Comparison of ENCODE assay signal across 8 mouse cellular contexts in the genomic region with DNA sequence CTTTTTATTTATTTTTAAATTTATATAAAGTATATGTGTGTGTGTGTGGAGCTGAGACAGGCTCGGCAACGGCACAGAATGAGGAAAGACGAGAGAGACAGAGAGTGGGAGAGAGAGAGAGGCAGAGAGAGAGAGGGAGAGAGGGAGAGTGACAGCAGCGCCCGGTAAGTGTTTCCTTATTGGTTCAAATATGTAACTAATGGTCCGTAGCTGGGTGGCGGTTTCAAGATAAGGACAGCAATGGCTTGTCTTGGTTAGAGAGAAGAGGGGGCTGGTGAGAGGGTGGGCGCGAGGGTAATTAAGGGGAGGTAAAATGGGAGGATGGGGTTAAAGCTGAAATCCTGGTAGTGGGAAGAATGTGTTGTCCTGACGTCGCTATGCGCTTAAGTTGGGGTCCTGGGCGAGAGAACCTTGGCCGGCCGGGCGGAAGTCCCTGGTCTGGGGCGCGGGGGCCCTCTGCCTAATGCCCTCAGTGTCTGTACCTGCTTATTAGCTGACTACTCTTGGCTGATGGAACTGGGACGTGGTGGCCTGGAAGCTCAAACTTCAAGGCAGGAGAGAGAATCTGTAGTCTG. TPM values are rescaled to one million over a fixed set of nuclear protein-coding genes. Genes with fewer than 3 reads are reported as not detected.
A peak's percentile ranks its signal among the peaks of the same experiment; 100 is the strongest.
DNase-seq lines count a peak whose midpoint lies in the region; ATAC-seq and TF ChIP-seq lines count a peak whose summit lies in the region.

No protein-coding gene starts in this region.

- no peak overlapping the region for H3K4me2 ChIP-seq in embryonic facial prominence, embryonic 11.5 days (ENCODE audit: low read depth, low read length)
- peak overlapping the region; percentile 72 for H3K4me2 ChIP-seq in intestine, embryonic 16.5 days (ENCODE audit: low read depth, low read length)
- peak overlapping the region; percentile 91 for H3K4me2 ChIP-seq in neural tube, embryonic 13.5 days

- peaks cover 95% of the 10 kb centered on the region for H3K27me3 ChIP-seq in embryonic facial prominence, embryonic 11.5 days (ENCODE audit: control insufficient read depth, insufficient read depth, low read length)
- H3K27me3 ChIP-seq in intestine, embryonic 16.5 days (replicated peaks; ENCODE audit: control insufficient read depth, insufficient read depth, low read length), result peaks cover 83% of the 10 kb centered on the region
- no peaks in the 10 kb centered on the region for H3K27me3 ChIP-seq in neural tube, embryonic 13.5 days

- no peak for DNase-seq in layer of hippocampus, adult 2 months (ENCODE audit: low spot score in 2 of 2)
- DNase-seq in layer of hippocampus, postnatal 14 days (ENCODE audit: low spot score in 2 of 2), result no peak
- DNase-seq in embryonic facial prominence, embryonic 11.5 days (ENCODE audit: low spot score), result no peak
- DNase-seq in gastrocnemius, postnatal 4 days (ENCODE audit: low spot score in 2 of 2), result no peak
- no peak for DNase-seq in frontal cortex, postnatal 14 days (ENCODE audit: low spot score in 2 of 2)
- DNase-seq in cerebellum, postnatal 4 days (ENCODE audit: low spot score in 2 of 2), result no peak

- TF ChIP-seq CTCF in layer of hippocampus, adult 2 months (conservative IDR thresholded peaks at IDR 0.05), result no peak

- H3K36me3 ChIP-seq in embryonic facial prominence, embryonic 11.5 days (replicated peaks; ENCODE audit: control insufficient read depth, insufficient read depth, low read depth, low read length), result no peaks in the 10 kb centered on the region
- H3K36me3 ChIP-seq in intestine, embryonic 16.5 days (ENCODE audit: control insufficient read depth, insufficient read depth, low read length), result no peaks in the 10 kb centered on the region
- H3K36me3 ChIP-seq in neural tube, embryonic 13.5 days, result no peaks in the 10 kb centered on the region

- peaks cover 8% of the 10 kb centered on the region for H3K4me1 ChIP-seq in embryonic facial prominence, embryonic 11.5 days (ENCODE audit: control insufficient read depth, insufficient read depth, low read length)
- H3K4me1 ChIP-seq in intestine, embryonic 16.5 days (ENCODE audit: control insufficient read depth, insufficient read depth, low read length), result peaks cover 8% of the 10 kb centered on the region; the same call in 1 of the 2 replicates
- peaks cover 83% of the 10 kb centered on the region for H3K4me1 ChIP-seq in neural tube, embryonic 13.5 days (replicated peaks)

- H3K4me3 ChIP-seq in layer of hippocampus, adult 2 months, result peak overlapping the region; percentile 51
- peak overlapping the region; percentile 23; the same call in 1 of the 2 replicates for H3K4me3 ChIP-seq in embryonic facial prominence, embryonic 11.5 days (ENCODE audit: low read depth, low read length)
- peak overlapping the region; percentile 49 for H3K4me3 ChIP-seq in intestine, embryonic 16.5 days (ENCODE audit: low read length)
- peak overlapping the region; percentile 78 for H3K4me3 ChIP-seq in neural tube, embryonic 13.5 days

- ATAC-seq in embryonic facial prominence, embryonic 11.5 days (replicated peaks; ENCODE audit: insufficient number of reproducible peaks, low FRiP score, low TSS enrichment, low read depth), result no peak
- peak; percentile 36 for ATAC-seq in intestine, embryonic 16.5 days
- peak; percentile 49 for ATAC-seq in neural tube, embryonic 13.5 days (ENCODE audit: low read depth)

- WGBS in embryonic facial prominence, embryonic 11.5 days, result under 1% methylated on average over 19 of the region's 19 CpGs
- 1% methylated on average over 19 of the region's 19 CpGs for WGBS in intestine, embryonic 16.5 days
- under 1% methylated on average over 19 of the region's 19 CpGs for WGBS in neural tube, embryonic 13.5 days

- H3K9me3 ChIP-seq in embryonic facial prominence, embryonic 11.5 days (replicated peaks; ENCODE audit: control insufficient read depth, low read length), result no peaks in the 10 kb centered on the region
- no peaks in the 10 kb centered on the region for H3K9me3 ChIP-seq in intestine, embryonic 16.5 days (ENCODE audit: control insufficient read depth, low read length)
- no peaks in the 10 kb centered on the region for H3K9me3 ChIP-seq in neural tube, embryonic 13.5 days

- H3K27ac ChIP-seq in layer of hippocampus, adult 2 months, result no peak overlapping the region
- no peak overlapping the region for H3K27ac ChIP-seq in embryonic facial prominence, embryonic 11.5 days (replicated peaks; ENCODE audit: low read depth, low read length)
- peak overlapping the region; percentile 78 for H3K27ac ChIP-seq in intestine, embryonic 16.5 days (ENCODE audit: low read length)
- peak overlapping the region; percentile 100 for H3K27ac ChIP-seq in neural tube, embryonic 13.5 days (replicated peaks)

- no peak overlapping the region for H3K9ac ChIP-seq in embryonic facial prominence, embryonic 11.5 days (replicated peaks; ENCODE audit: low read length)
- peak overlapping the region; percentile 72 for H3K9ac ChIP-seq in intestine, embryonic 16.5 days (ENCODE audit: low read depth, low read length)
- peak overlapping the region; percentile 99 for H3K9ac ChIP-seq in neural tube, embryonic 13.5 days

RNA-seq across cellular contexts. Expression of a gene that starts 0.6 kb away (rescaled TPM):
- not detected for total RNA-seq in layer of hippocampus, adult 2 months (2021)
- not detected for total RNA-seq in layer of hippocampus, postnatal 14 days (2021)
- polyA plus RNA-seq in embryonic facial prominence, embryonic 11.5 days (2014; fragmentation: Nextera tagmentation; extraction: Ambion mirVana), result 0.17 and 0.43 TPM in 2 replicates
- polyA plus RNA-seq in intestine, embryonic 16.5 days (2015; fragmentation: Nextera tagmentation; extraction: Ambion mirVana), result 3.2 and 4.0 TPM in 2 replicates
- 46.8 and 51.1 TPM in 2 replicates for polyA plus RNA-seq in neural tube, embryonic 13.5 days (2015; fragmentation: Nextera tagmentation; extraction: Ambion mirVana)
- total RNA-seq in gastrocnemius, postnatal 4 days (2021), result 10 to 100 TPM; 12.7 to 12.8 TPM

RNA-seq across cellular contexts. Expression of a gene that starts 8.3 kb away (rescaled TPM):
- not detected for total RNA-seq in layer of hippocampus, adult 2 months (2021)
- not detected for total RNA-seq in layer of hippocampus, postnatal 14 days (2021)
- polyA plus RNA-seq in embryonic facial prominence, embryonic 11.5 days (2014; fragmentation: Nextera tagmentation; extraction: Ambion mirVana), result not detected in 2 replicates
- polyA plus RNA-seq in intestine, embryonic 16.5 days (2015; fragmentation: Nextera tagmentation; extraction: Ambion mirVana), result 4.5 and 4.9 TPM in 2 replicates
- 75.8 and 85.5 TPM in 2 replicates for polyA plus RNA-seq in neural tube, embryonic 13.5 days (2015; fragmentation: Nextera tagmentation; extraction: Ambion mirVana)
- 1 to 10 TPM; 3.2 to 3.3 TPM for total RNA-seq in gastrocnemius, postnatal 4 days (2021)

RNA-seq across cellular contexts. Expression of a gene that starts 20.0 kb away (rescaled TPM):
- total RNA-seq in layer of hippocampus, adult 2 months (2021), result not detected
- total RNA-seq in layer of hippocampus, postnatal 14 days (2021), result not detected
- polyA plus RNA-seq in embryonic facial prominence, embryonic 11.5 days (2014; fragmentation: Nextera tagmentation; extraction: Ambion mirVana), result 1.6 and 1.7 TPM in 2 replicates
- polyA plus RNA-seq in intestine, embryonic 16.5 days (2015; fragmentation: Nextera tagmentation; extraction: Ambion mirVana), result 8.8 and 9.7 TPM in 2 replicates
- 40.2 and 49.9 TPM in 2 replicates for polyA plus RNA-seq in neural tube, embryonic 13.5 days (2015; fragmentation: Nextera tagmentation; extraction: Ambion mirVana)
- total RNA-seq in gastrocnemius, postnatal 4 days (2021), result 1 to 10 TPM; 6.9 to 8.2 TPM

RNA-seq across cellular contexts. Expression of a gene that starts 22.5 kb away (rescaled TPM):
- not detected for total RNA-seq in layer of hippocampus, adult 2 months (2021)
- total RNA-seq in layer of hippocampus, postnatal 14 days (2021), result not detected
- not detected in 2 replicates for polyA plus RNA-seq in embryonic facial prominence, embryonic 11.5 days (2014; fragmentation: Nextera tagmentation; extraction: Ambion mirVana)
- polyA plus RNA-seq in intestine, embryonic 16.5 days (2015; fragmentation: Nextera tagmentation; extraction: Ambion mirVana), result 0.49 and 0.76 TPM in 2 replicates
- 40.9 and 43.4 TPM in 2 replicates for polyA plus RNA-seq in neural tube, embryonic 13.5 days (2015; fragmentation: Nextera tagmentation; extraction: Ambion mirVana)
- 1 to 10 TPM; 8.4 to 8.6 TPM for total RNA-seq in gastrocnemius, postnatal 4 days (2021)

RNA-seq across cellular contexts. Expression of a gene that starts 31.5 kb away (rescaled TPM):
- total RNA-seq in layer of hippocampus, adult 2 months (2021), result not detected
- total RNA-seq in layer of hippocampus, postnatal 14 days (2021), result not detected
- polyA plus RNA-seq in embryonic facial prominence, embryonic 11.5 days (2014; fragmentation: Nextera tagmentation; extraction: Ambion mirVana), result 0.53 and 1.0 TPM in 2 replicates
- polyA plus RNA-seq in intestine, embryonic 16.5 days (2015; fragmentation: Nextera tagmentation; extraction: Ambion mirVana), result 6.8 and 7.2 TPM in 2 replicates
- 18.8 and 32.2 TPM in 2 replicates for polyA plus RNA-seq in neural tube, embryonic 13.5 days (2015; fragmentation: Nextera tagmentation; extraction: Ambion mirVana)
- total RNA-seq in gastrocnemius, postnatal 4 days (2021), result 1 to 10 TPM; 4.1 to 5.0 TPM

Comparison
In these comparisons a context has a peak if more than half of its experiments do, and no peak if none do; other contexts are left out.
1. H3K27ac ChIP-seq: peak in intestine, embryonic 16.5 days (single experiment) and neural tube, embryonic 13.5 days (single experiment); none in layer of hippocampus, adult 2 months (single experiment) and embryonic facial prominence, embryonic 11.5 days (single experiment).
2. H3K4me3 ChIP-seq: peak in every context shown above with its lines; median percentile 78 in neural tube, embryonic 13.5 days; 51 in layer of hippocampus, adult 2 months; 49 in intestine, embryonic 16.5 days; 23 in embryonic facial prominence, embryonic 11.5 days.
3. RNA of a gene that starts 0.6 kb away (total RNA-seq): 12.7 to 12.8 TPM in gastrocnemius, postnatal 4 days; not detected in layer of hippocampus, adult 2 months and not detected in layer of hippocampus, postnatal 14 days; every median in the first group is over 10 times any median in the second.
4. RNA of a gene that starts 8.3 kb away (total RNA-seq): 3.2 to 3.3 TPM in gastrocnemius, postnatal 4 days; not detected in layer of hippocampus, adult 2 months and not detected in layer of hippocampus, postnatal 14 days; every median in the first group is over 4 times any median in the second.
5. RNA of a gene that starts 20.0 kb away (total RNA-seq): 6.9 to 8.2 TPM in gastrocnemius, postnatal 4 days; not detected in layer of hippocampus, postnatal 14 days and not detected in layer of hippocampus, adult 2 months; every median in the first group is over 4 times any median in the second.